Mouse (Mus musculus) hindbrain, embryonic 16.5 days (tissue): ENCODE results near the gene Olfr632. TPM values are rescaled to one million over a fixed set of nuclear protein-coding genes. Genes with fewer than 3 reads are reported as not detected.
A peak's percentile ranks its signal among the peaks of the same experiment; 100 is the strongest.

ENCODE experiments used
- ATAC-seq: fragments of 200-750 bp; cut with Nextera tagmentation; 2 replicates; pipeline ENCODE4 v1.8.0; 2017; ENCODE audit warnings: moderate TSS enrichment, moderate library complexity
- H3K27ac ChIP-seq: fragments of 300-500 bp; sonication (generic); 2 replicates; pipeline ENCODE4 v1.5.1; 2014; ENCODE audit warnings: low read depth, mild to moderate bottlenecking, control low read depth, low read length, moderate library complexity
- H3K27me3 ChIP-seq: fragments of 300-500 bp; sonication (generic); replicated peaks from 2 replicates; pipeline ENCODE4 v1.6.1; 2014; ENCODE audit warnings: low read length; ENCODE audit not compliant: control insufficient read depth, insufficient read depth
- H3K36me3 ChIP-seq: fragments of 300-500 bp; sonication (generic); 2 replicates; pipeline ENCODE4 v1.6.1; 2014; ENCODE audit warnings: mild to moderate bottlenecking, low read length, moderate library complexity, mixed read lengths; ENCODE audit not compliant: control insufficient read depth, insufficient read depth
- H3K4me1 ChIP-seq: fragments of 300-500 bp; sonication (generic); 2 replicates; pipeline ENCODE4 v1.6.1; 2014; ENCODE audit warnings: low read depth, low read length; ENCODE audit not compliant: control insufficient read depth, insufficient read depth
- H3K4me2 ChIP-seq: fragments of 300-500 bp; sonication (generic); 2 replicates; pipeline ENCODE4 v1.6.1; 2014; ENCODE audit warnings: mild to moderate bottlenecking, low read length, control low read depth, moderate library complexity
- H3K4me3 ChIP-seq: fragments of 300-500 bp; sonication (generic); 2 replicates; pipeline ENCODE4 v1.5.1; 2014; ENCODE audit warnings: mild to moderate bottlenecking, low read length, control low read depth, moderate library complexity
- H3K9ac ChIP-seq: fragments of 300-500 bp; sonication (generic); 2 replicates; pipeline ENCODE4 v1.6.1; 2014; ENCODE audit warnings: low read depth, mild to moderate bottlenecking, control low read depth, low read length, moderate library complexity
- H3K9me3 ChIP-seq: fragments of 300-500 bp; sonication (generic); 2 replicates; pipeline ENCODE4 v1.6.1; 2014; ENCODE audit warnings: mild to moderate bottlenecking, low read length, moderate library complexity; ENCODE audit not compliant: control insufficient read depth
- WGBS: fragments of 180-500 bp; shearing (Covaris S2); extraction: QIAGEN DNeasy Blood & Tissue Kit; methylation state at CpG from one replicate; pipeline ENCODE4 v1.1.7; 2014; 5-methylcytosine and 5-hydroxymethylcytosine counted together
- polyA plus RNA-seq: library from polyadenylated mRNA; unstranded; fragments of >200 nt; fragmentation: Nextera tagmentation; extraction: Ambion mirVana; gene quantifications from 2 replicates; pipeline ENCODE4 v1.2.1, GENCODE M21; 2015

Olfr632 gene
- not detected in 2 replicates for polyA plus RNA-seq

DNA sequence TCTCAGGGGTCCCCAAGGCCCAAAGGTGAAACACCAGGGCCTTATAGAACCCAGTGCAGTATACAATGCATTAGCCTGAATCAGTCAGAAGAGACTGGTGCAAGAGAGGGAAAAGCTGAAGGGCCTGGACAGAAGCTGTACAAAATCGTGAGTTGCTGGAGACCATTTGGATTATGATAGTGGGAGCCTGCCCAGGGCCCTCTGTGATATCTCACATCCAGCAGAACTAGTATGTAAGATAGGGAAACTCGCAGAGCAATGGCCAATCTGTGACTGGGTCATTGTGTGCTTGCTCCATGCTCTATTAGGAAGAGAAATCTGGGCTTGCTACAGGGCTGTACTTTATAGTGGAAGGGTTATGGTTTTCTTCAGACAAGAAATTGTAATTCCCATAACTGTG, at the start of gene Olfr632:
Gene Olfr632, plus strand, starts transcription at position 84 of the 400 bp plus-strand sequence.
- Histone ChIP-seq H3K4me1 (no peaks in the 10 kb centered on the region), H3K9me3 (no peaks in the 10 kb centered on the region), H3K4me2 (no peak within 1 kb of the TSS), H3K27ac (no peak within 1 kb of the TSS), H3K27me3 (no peaks in the 10 kb centered on the region), H3K36me3 (no peaks in the 10 kb centered on the region), H3K9ac (no peak within 1 kb of the TSS), H3K4me3 (no peak within 1 kb of the TSS)
- 78% methylated on average over 2 of the region's 2 CpGs for WGBS
- no peak for ATAC-seq

DNA sequence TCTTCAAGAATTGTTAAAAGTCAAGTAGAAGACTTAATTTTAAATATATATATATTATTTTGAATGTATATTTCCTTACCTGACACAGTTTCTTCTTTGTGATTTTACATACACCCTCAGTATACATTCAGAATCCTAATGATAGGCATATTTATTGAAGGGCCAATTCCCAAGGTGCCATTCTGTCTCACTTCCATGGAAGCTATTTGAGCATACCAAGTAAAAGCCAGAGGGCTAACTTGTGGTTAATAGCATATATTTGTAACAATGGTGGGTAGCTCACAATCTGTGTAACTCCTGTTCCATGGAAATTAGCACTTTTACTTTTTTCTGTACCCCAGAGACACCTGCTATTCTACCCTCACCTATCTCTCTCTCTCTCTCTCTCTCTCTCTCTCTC, 48.0 kb upstream of the Olfr632 start, which contains the start of gene Olfr66:
Gene Olfr66, minus strand, starts transcription at position 101 of the 400 bp plus-strand sequence.
- H3K27ac ChIP-seq = no peak within 1 kb of the TSS
- no peaks in the 10 kb centered on the region for H3K9me3 ChIP-seq
- H3K4me2 ChIP-seq = no peak within 1 kb of the TSS
- H3K4me3 ChIP-seq = no peak within 1 kb of the TSS
- H3K27me3 ChIP-seq = no peaks in the 10 kb centered on the region
- no peaks in the 10 kb centered on the region for H3K4me1 ChIP-seq
- no peaks in the 10 kb centered on the region for H3K36me3 ChIP-seq
- no peak within 1 kb of the TSS for H3K9ac ChIP-seq
- no peak for ATAC-seq

DNA sequence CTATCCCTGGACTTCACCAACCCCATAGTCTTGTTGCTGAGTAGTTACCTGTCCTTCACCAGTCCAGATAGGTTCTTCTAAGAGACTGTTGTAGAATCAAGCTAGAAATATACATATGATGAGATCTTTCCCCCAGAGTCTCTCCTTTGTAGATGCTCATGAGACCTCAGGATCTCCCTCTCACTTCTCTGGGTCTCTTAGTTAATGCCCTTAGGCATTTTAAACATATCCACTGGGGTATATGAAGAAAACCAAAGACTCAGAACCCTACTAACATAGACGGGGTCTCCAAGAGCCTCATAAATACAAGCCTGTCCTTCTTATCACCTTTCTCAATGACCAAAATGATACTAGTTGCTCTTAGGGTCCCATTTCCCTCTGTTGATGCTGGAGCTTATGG, 39.8 kb upstream of the Olfr632 start, which contains the start of gene Olfr64:
Gene Olfr64, minus strand, starts transcription at position 101 of the 400 bp plus-strand sequence.
- Histone ChIP-seq H3K9ac (no peak within 1 kb of the TSS), H3K4me1 (no peaks in the 10 kb centered on the region), H3K9me3 (no peaks in the 10 kb centered on the region), H3K4me3 (no peak within 1 kb of the TSS), H3K36me3 (no peaks in the 10 kb centered on the region), H3K4me2 (no peak within 1 kb of the TSS), H3K27ac (no peak within 1 kb of the TSS), H3K27me3 (no peaks in the 10 kb centered on the region)
- ATAC-seq = no peak
- WGBS = 79% methylated on average over 1 of the region's 1 CpGs

GRCm38 (mm10) chr7:103903187-103903586, 31.0 kb upstream of the Olfr632 start, which contains the start of gene Olfr65:
Olfr65 (plus strand) TSS chr7:103903487.
- H3K9me3 ChIP-seq = no peaks in the 10 kb centered on the region
- no peak within 1 kb of the TSS for H3K27ac ChIP-seq
- ATAC-seq = no peak
- no peaks in the 10 kb centered on the region for H3K36me3 ChIP-seq
- 80% methylated on average over 2 of the region's 2 CpGs for WGBS
- no peak within 1 kb of the TSS for H3K4me3 ChIP-seq
- no peak within 1 kb of the TSS for H3K4me2 ChIP-seq
- H3K9ac ChIP-seq = no peak within 1 kb of the TSS
- no peaks in the 10 kb centered on the region for H3K27me3 ChIP-seq
- no peaks in the 10 kb centered on the region for H3K4me1 ChIP-seq

DNA sequence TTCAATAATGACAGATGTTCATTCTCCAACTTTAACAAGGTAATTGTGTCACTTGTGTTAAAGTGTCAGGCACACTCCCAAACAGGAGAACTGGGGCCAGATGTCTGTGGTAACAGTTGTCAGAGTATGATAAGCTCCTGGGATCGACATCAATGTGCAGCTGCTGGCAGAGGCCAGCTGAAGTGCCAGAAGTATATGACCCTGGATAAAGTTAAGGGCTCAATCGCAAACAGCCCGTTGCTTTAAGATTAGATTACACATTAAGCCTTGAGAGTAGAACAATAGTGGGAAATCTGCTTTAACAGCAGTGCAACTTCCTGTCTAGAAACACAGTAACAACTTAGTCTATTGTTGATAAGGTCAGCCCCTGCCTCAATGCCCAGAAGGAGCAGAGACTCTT, 24.1 kb upstream of the Olfr632 start:
- no peak for ATAC-seq
- Histone ChIP-seq H3K4me1 (no peaks in the 10 kb centered on the region), H3K36me3 (no peaks in the 10 kb centered on the region), H3K27me3 (no peaks in the 10 kb centered on the region), H3K4me2 (no peak overlapping the region), H3K9me3 (no peaks in the 10 kb centered on the region), H3K27ac (no peak overlapping the region), H3K4me3 (no peak overlapping the region), H3K9ac (no peak overlapping the region)
- WGBS = 67% methylated on average over 3 of the region's 3 CpGs

DNA sequence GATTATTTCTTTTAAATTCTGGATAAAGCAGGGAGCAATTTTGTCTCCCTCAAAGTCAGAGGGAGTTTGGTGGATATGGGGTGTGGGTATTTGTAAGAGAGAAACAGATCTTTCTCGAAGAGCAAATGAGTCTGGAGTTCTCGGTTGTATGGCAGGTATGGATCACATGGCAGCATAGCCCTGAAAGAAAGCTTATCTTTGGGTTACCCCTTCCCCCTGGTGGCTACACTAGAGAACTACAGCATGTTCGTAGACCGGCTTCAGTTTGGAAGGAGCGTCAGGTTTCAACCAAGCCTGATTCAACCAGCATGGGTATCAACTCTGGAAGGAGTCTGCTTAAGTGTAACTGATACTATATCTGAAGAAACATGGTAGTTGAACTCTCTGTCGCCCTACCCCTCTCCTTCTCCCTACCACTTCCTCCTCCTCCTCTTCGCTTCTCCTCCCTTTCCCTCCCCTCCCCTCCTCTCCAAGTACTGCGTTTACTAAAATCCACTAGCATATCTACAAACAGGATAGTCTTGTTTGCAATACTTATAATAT, 21.1 kb upstream of the Olfr632 start:
- WGBS = 47% methylated on average over 8 of the region's 8 CpGs

DNA sequence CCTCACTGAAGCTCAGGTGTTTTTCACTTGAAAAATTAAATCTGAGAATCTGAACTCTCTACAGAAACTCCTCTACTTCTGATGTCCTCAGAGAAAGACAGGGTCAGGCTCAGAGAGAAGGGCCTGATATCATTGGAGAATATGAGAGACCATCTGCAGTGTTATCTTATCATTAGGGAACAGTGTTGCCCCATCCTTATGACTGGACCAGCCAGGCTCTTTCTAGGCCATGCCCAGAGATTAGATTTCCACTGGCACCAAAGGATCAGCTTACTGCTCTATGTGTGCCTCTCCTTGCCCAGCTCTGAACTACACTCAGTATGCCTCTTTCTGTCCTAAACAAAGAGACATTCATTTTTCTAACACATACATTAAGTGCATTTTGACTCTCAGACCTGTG, 18.8 kb upstream of the Olfr632 start:
- Histone ChIP-seq H3K27ac (no peak overlapping the region), H3K36me3 (no peaks in the 10 kb centered on the region), H3K4me2 (no peak overlapping the region), H3K27me3 (no peaks in the 10 kb centered on the region), H3K9ac (no peak overlapping the region), H3K9me3 (no peaks in the 10 kb centered on the region), H3K4me1 (no peaks in the 10 kb centered on the region), H3K4me3 (no peak overlapping the region)
- ATAC-seq = no peak

More for the DNA sequence above, 21.1 kb upstream of the Olfr632 start:
- Histone ChIP-seq H3K27ac (no peak overlapping the region), H3K4me3 (no peak overlapping the region), H3K27me3 (no peaks in the 10 kb centered on the region), H3K36me3 (no peaks in the 10 kb centered on the region), H3K4me2 (no peak overlapping the region), H3K9ac (no peak overlapping the region), H3K4me1 (no peaks in the 10 kb centered on the region), H3K9me3 (no peaks in the 10 kb centered on the region)
- ATAC-seq = no peak

- ATAC-seq = no peak
- H3K4me3 ChIP-seq = no peak within 1 kb of the TSS
Observed at GRCm38 (mm10) chr7:103928525-103928924, 5.6 kb upstream of the Olfr632 start, which contains the start of gene Olfr631. Olfr631 (plus strand) TSS chr7:103928825.

GRCm38 (mm10) chr7:103942730-103943129, 8.6 kb downstream of the Olfr632 start:
- H3K9me3 ChIP-seq = no peaks in the 10 kb centered on the region
- no peak overlapping the region for H3K27ac ChIP-seq
- no peak overlapping the region for H3K4me2 ChIP-seq
- H3K4me3 ChIP-seq = no peak overlapping the region
- no peaks in the 10 kb centered on the region for H3K36me3 ChIP-seq
- peak; percentile 50; the same call in 1 of the 2 replicates for ATAC-seq
- no peak overlapping the region for H3K9ac ChIP-seq
- WGBS = 27% methylated on average over 2 of the region's 2 CpGs
- H3K4me1 ChIP-seq = no peaks in the 10 kb centered on the region
- H3K27me3 ChIP-seq = no peaks in the 10 kb centered on the region

More at GRCm38 (mm10) chr7:103928525-103928924, 5.6 kb upstream of the Olfr632 start, which contains the start of gene Olfr631:
- H3K4me1 ChIP-seq = no peaks in the 10 kb centered on the region
- H3K27ac ChIP-seq = no peak within 1 kb of the TSS
- H3K9ac ChIP-seq = no peak within 1 kb of the TSS
- no peaks in the 10 kb centered on the region for H3K9me3 ChIP-seq
- no peak within 1 kb of the TSS for H3K4me2 ChIP-seq
- H3K36me3 ChIP-seq = no peaks in the 10 kb centered on the region
- no peaks in the 10 kb centered on the region for H3K27me3 ChIP-seq
